Mouse (Mus musculus) bone marrow macrophage, adult 2 months (primary cell): ENCODE data around the gene Ammecr1.

Source experiments
- CTCF ChIP-seq: IDR thresholded peaks from 2 replicates; pipeline ENCODE4 v1.5.1; 2012; ENCODE audit warnings: low read depth, mild to moderate bottlenecking, low read length, moderate library complexity
- POLR2A ChIP-seq: IDR thresholded peaks from 2 replicates; pipeline ENCODE4 v1.6.1; 2012; ENCODE audit warnings: mild to moderate bottlenecking, low read depth, low read length, borderline replicate concordance

DNA sequence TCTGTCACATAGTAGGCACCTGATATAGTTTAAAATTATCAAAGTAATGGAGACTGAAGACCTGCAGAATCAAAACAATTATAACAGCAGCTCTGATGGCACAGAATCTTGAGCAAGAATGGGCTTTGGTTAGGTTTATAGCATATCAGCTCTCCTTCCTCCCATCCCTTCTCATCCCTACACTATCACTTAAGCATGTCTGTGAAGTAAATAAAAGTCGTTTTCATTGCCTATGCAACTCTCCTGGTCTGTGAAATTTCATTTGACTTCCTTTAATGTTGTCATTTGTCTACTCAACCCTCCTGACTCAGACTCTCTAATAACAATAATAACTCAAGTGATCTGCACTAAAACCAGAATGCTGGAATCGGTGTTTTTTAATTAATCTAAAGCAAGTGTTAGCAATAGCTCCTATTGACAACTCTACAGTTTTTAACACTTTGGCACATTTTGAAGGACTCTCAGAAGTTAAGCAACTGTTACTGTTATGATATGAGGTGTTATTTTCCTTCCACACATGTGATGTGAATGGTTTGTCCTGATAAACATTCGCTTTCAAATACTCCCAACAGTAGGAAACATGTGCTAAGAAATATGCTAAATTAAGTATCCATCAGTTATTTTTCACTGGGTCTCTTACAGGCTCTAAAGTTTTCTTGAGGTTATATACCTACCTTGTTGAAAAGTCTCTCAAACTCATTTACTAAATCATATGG is 37.8 kb upstream of the Ammecr1 start:
- TF ChIP-seq CTCF: no peak
- no peak for TF ChIP-seq POLR2A
